Mouse (Mus musculus) lung, postnatal 0 days (tissue): ENCODE measurements around the gene Sec14l5. TPM values are rescaled to one million over a fixed set of nuclear protein-coding genes. Genes with fewer than 3 reads are reported as not detected.

ENCODE experiments used
- ATAC-seq: fragments of 200-750 bp; cut with Nextera tagmentation; 2 replicates; pipeline ENCODE4 v1.8.0; 2017; ENCODE audit warnings: moderate library complexity
- DNase-seq: peaks from one replicate; pipeline ENCODE4 v3.0.0-alpha.2; 2016; ENCODE audit warnings: low spot score
- H3K27ac ChIP-seq: fragments of 300-500 bp; sonication (generic); 2 replicates; pipeline ENCODE4 v1.5.1; 2014; ENCODE audit warnings: antibody characterized with exemption, mild to moderate bottlenecking, low read length, mixed read lengths
- H3K27me3 ChIP-seq: fragments of 300-500 bp; sonication (generic); replicated peaks from 2 replicates; pipeline ENCODE4 v1.6.1; 2014; ENCODE audit warnings: low read length, mixed read lengths; ENCODE audit not compliant: insufficient read depth
- H3K36me3 ChIP-seq: fragments of 300-500 bp; sonication (generic); 2 replicates; pipeline ENCODE4 v1.6.1; 2014; ENCODE audit warnings: low read length, mixed read lengths; ENCODE audit not compliant: insufficient read depth
- H3K4me1 ChIP-seq: fragments of 300-500 bp; sonication (generic); 2 replicates; pipeline ENCODE4 v1.6.1; 2014; ENCODE audit warnings: antibody characterized with exemption, low read depth, low read length, mixed read lengths; ENCODE audit not compliant: insufficient read depth
- H3K4me2 ChIP-seq: fragments of 300-500 bp; sonication (generic); replicated peaks from 2 replicates; pipeline ENCODE4 v1.6.1; 2014; ENCODE audit warnings: low read depth, mild to moderate bottlenecking, low read length, moderate library complexity, mixed read lengths
- H3K4me3 ChIP-seq: fragments of 300-500 bp; sonication (generic); 2 replicates; pipeline ENCODE4 v1.5.1; 2014; ENCODE audit warnings: low read depth, low read length
- H3K9ac ChIP-seq: fragments of 300-500 bp; sonication (generic); replicated peaks from 2 replicates; pipeline ENCODE4 v1.6.1; 2014; ENCODE audit warnings: low read depth, mild to moderate bottlenecking
- H3K9me3 ChIP-seq: fragments of 300-500 bp; sonication (generic); 2 replicates; pipeline ENCODE4 v1.6.1; 2016; ENCODE audit warnings: low read length, mixed read lengths
- CTCF ChIP-seq: IDR thresholded peaks from 2 replicates; pipeline ENCODE4 v1.5.1; 2016; ENCODE audit warnings: antibody characterized with exemption, mild to moderate bottlenecking
- EP300 ChIP-seq: IDR thresholded peaks from 2 replicates; pipeline ENCODE4 v1.6.1; 2016; ENCODE audit warnings: antibody characterized with exemption, mild to moderate bottlenecking, control low read depth
- WGBS: fragments of 180-500 bp; shearing (Covaris S2); extraction: QIAGEN DNeasy Blood & Tissue Kit; methylation state at CpG from one replicate; pipeline ENCODE4 v1.1.7; 2014; 5-methylcytosine and 5-hydroxymethylcytosine counted together
- polyA plus RNA-seq: library from polyadenylated mRNA; unstranded; fragments of >200 nt; fragmentation: Nextera tagmentation; extraction: Ambion mirVana; gene quantifications from 2 replicates; pipeline ENCODE4 v1.2.1, GENCODE M21; 2015

Gene Sec14l5
- polyA plus RNA-seq, 1 experiment from 2014 or later = 0.20 TPM

- Histone ChIP-seq H3K4me3 (no peak overlapping the region), H3K36me3 (no peaks in the 10 kb centered on the region), H3K27ac (no peak overlapping the region), H3K9ac (no peak overlapping the region), H3K27me3 (no peaks in the 10 kb centered on the region), H3K4me1 (no peaks in the 10 kb centered on the region), H3K4me2 (no peak overlapping the region), H3K9me3 (no peaks in the 10 kb centered on the region)
- 46% methylated on average over 8 of the region's 8 CpGs for WGBS
- no peak for ATAC-seq
- no peak for TF ChIP-seq CTCF
- TF ChIP-seq EP300 = no peak
- no peak for DNase-seq
Observed at GRCm38 (mm10) chr16:5184101-5184500, 37.2 kb downstream of the Sec14l5 start.

GRCm38 (mm10) chr16:5184956-5185355, 38.0 kb downstream of the Sec14l5 start:
- TF ChIP-seq EP300 (no peak), CTCF (no peak)

GRCm38 (mm10) chr16:5185691-5186090, 38.8 kb downstream of the Sec14l5 start:
- H3K4me3 ChIP-seq = no peak overlapping the region
- H3K4me2 ChIP-seq = no peak overlapping the region
- no peak overlapping the region for H3K27ac ChIP-seq
- WGBS = 47% methylated on average over 7 of the region's 7 CpGs
- no peaks in the 10 kb centered on the region for H3K36me3 ChIP-seq
- DNase-seq = no peak
- TF ChIP-seq EP300 = no peak
- H3K9ac ChIP-seq = no peak overlapping the region
- no peaks in the 10 kb centered on the region for H3K9me3 ChIP-seq
- no peaks in the 10 kb centered on the region for H3K4me1 ChIP-seq
- ATAC-seq = no peak
- H3K27me3 ChIP-seq = no peaks in the 10 kb centered on the region

More at GRCm38 (mm10) chr16:5184956-5185355, 38.0 kb downstream of the Sec14l5 start:
- Histone ChIP-seq H3K27ac (no peak overlapping the region), H3K9ac (no peak overlapping the region), H3K27me3 (no peaks in the 10 kb centered on the region), H3K4me1 (no peaks in the 10 kb centered on the region), H3K4me2 (no peak overlapping the region), H3K9me3 (no peaks in the 10 kb centered on the region), H3K4me3 (no peak overlapping the region), H3K36me3 (no peaks in the 10 kb centered on the region)
- WGBS = 73% methylated on average over 5 of the region's 5 CpGs
- ATAC-seq (no peak), DNase-seq (no peak)

- Histone ChIP-seq H3K27ac (no peak overlapping the region), H3K4me2 (no peak overlapping the region), H3K36me3 (no peaks in the 10 kb centered on the region), H3K9me3 (no peaks in the 10 kb centered on the region), H3K4me1 (no peaks in the 10 kb centered on the region), H3K9ac (no peak overlapping the region), H3K27me3 (no peaks in the 10 kb centered on the region), H3K4me3 (no peak overlapping the region)
- WGBS = 61% methylated on average over 7 of the region's 7 CpGs
- TF ChIP-seq EP300 (no peak), CTCF (no peak)
- no peak for DNase-seq
- ATAC-seq = no peak
Observed at GRCm38 (mm10) chr16:5186234-5186633, 39.3 kb downstream of the Sec14l5 start.

- ATAC-seq (peak; percentile 26), DNase-seq (peak; percentile 43)
- H3K36me3 ChIP-seq = 0 out of 2 replicates have a peak, but pooled peaks cover 4% of the 10 kb centered on the region
- H3K4me2 ChIP-seq = no peak overlapping the region
- H3K9ac ChIP-seq = no peak overlapping the region
- H3K27me3 ChIP-seq = no peaks in the 10 kb centered on the region
- 25% methylated on average over 6 of the region's 6 CpGs for WGBS
- H3K4me3 ChIP-seq = no peak overlapping the region
- no peak overlapping the region for H3K27ac ChIP-seq
- H3K9me3 ChIP-seq = no peaks in the 10 kb centered on the region
- TF ChIP-seq EP300 (no peak), CTCF (peak; percentile 77)
- no peaks in the 10 kb centered on the region for H3K4me1 ChIP-seq
Observed at GRCm38 (mm10) chr16:5195080-5195479, 48.2 kb downstream of the Sec14l5 start.

GRCm38 (mm10) chr16:5202681-5203080, 55.8 kb downstream of the Sec14l5 start:
- no peak overlapping the region for H3K9ac ChIP-seq
- H3K4me2 ChIP-seq = peak overlapping the region; percentile 100
- H3K27me3 ChIP-seq = no peaks in the 10 kb centered on the region
- H3K4me1 ChIP-seq = 0 out of 2 replicates have a peak, but pooled peaks cover 5% of the 10 kb centered on the region
- H3K36me3 ChIP-seq = no peaks in the 10 kb centered on the region
- peak overlapping the region; percentile 75 for H3K4me3 ChIP-seq
- no peak overlapping the region for H3K27ac ChIP-seq
- peak; percentile 79 for TF ChIP-seq CTCF
- TF ChIP-seq EP300 = no peak
- DNase-seq (peak; percentile 83), ATAC-seq (no peak)
- WGBS = 12% methylated on average over 4 of the region's 4 CpGs
- no peaks in the 10 kb centered on the region for H3K9me3 ChIP-seq

GRCm38 (mm10) chr16:5203200-5203599, 56.3 kb downstream of the Sec14l5 start:
- no peak overlapping the region; the same call in 1 of the 2 replicates for H3K27ac ChIP-seq
- peak; percentile 14 for ATAC-seq
- no peaks in the 10 kb centered on the region for H3K9me3 ChIP-seq
- no peaks in the 10 kb centered on the region for H3K36me3 ChIP-seq
- 0 out of 2 replicates have a peak, but pooled peaks cover 5% of the 10 kb centered on the region for H3K4me1 ChIP-seq
- peak overlapping the region; percentile 30 for H3K9ac ChIP-seq
- H3K27me3 ChIP-seq = no peaks in the 10 kb centered on the region
- DNase-seq = no peak
- WGBS = 5% methylated on average over 33 of the region's 36 CpGs
- peak overlapping the region; percentile 100 for H3K4me2 ChIP-seq
- TF ChIP-seq CTCF (no peak), EP300 (no peak)
- peak overlapping the region; percentile 75 for H3K4me3 ChIP-seq
